Mouse (Mus musculus) ES-E14 (cell line): ENCODE data around the gene Tsga10ip. TPM values are rescaled to one million over a fixed set of nuclear protein-coding genes. Genes with fewer than 3 reads are reported as not detected.

Source experiments
- DNase-seq: peaks from one replicate; pipeline ENCODE4 v3.0.0-alpha.2; 2013; ENCODE audit warnings: low read depth, low spot score
- H3K27ac ChIP-seq: 2 replicates; pipeline ENCODE4 v1.5.1; 2012; ENCODE audit warnings: low read depth, mild to moderate bottlenecking, low read length, moderate library complexity, mixed read lengths; ENCODE audit not compliant: poor library complexity, insufficient read depth, severe bottlenecking
- H3K36me3 ChIP-seq: 2 replicates; pipeline ENCODE4 v1.6.1; 2012; ENCODE audit warnings: mild to moderate bottlenecking, low read length, moderate library complexity, mixed read lengths; ENCODE audit not compliant: control insufficient read depth, poor library complexity, insufficient read depth, severe bottlenecking
- H3K4me1 ChIP-seq, 2 experiments: fragments of 150-350 bp in 1 of 2; sonication (generic) in 1 of 2; 2 replicates each; pipeline ENCODE4 v1.6.1; 2012; ENCODE audit warnings: low read length in 2 of 2, mild to moderate bottlenecking in 1 of 2, mixed read lengths in 1 of 2; ENCODE audit not compliant: control insufficient read depth in 2 of 2, insufficient read depth in 2 of 2, poor library complexity in 1 of 2
- H3K4me3 ChIP-seq, 2 experiments: fragments of 150-350 bp in 1 of 2; sonication (generic) in 1 of 2; 2 replicates each; pipeline ENCODE4 v1.5.1; 2012; ENCODE audit warnings: low read length in 2 of 2, low read depth in 1 of 2, mild to moderate bottlenecking in 1 of 2, mixed read lengths in 1 of 2; ENCODE audit not compliant: insufficient read depth in 1 of 2, poor library complexity in 1 of 2, severe bottlenecking in 1 of 2
- H3K9ac ChIP-seq: 2 replicates; pipeline ENCODE4 v1.6.1; 2012; ENCODE audit warnings: low read depth, mild to moderate bottlenecking, low read length, mixed read lengths; ENCODE audit not compliant: poor library complexity, insufficient read depth, severe bottlenecking
- H3K9me3 ChIP-seq: fragments of 150-350 bp; sonication (generic); 2 replicates; pipeline ENCODE4 v1.6.1; 2012; ENCODE audit warnings: low read depth, mild to moderate bottlenecking, low read length; ENCODE audit not compliant: control insufficient read depth, insufficient read depth
- CHD2 ChIP-seq: IDR thresholded peaks from 2 replicates; pipeline ENCODE4 v1.6.1; 2014; ENCODE audit warnings: mild to moderate bottlenecking, low read depth, low read length, inconsistent platforms
- HCFC1 ChIP-seq: IDR thresholded peaks from 2 replicates; pipeline ENCODE4 v1.6.1; 2012; ENCODE audit warnings: low read length, inconsistent platforms, borderline replicate concordance; ENCODE audit not compliant: insufficient read depth
- MAFK ChIP-seq: IDR thresholded peaks from 2 replicates; pipeline ENCODE4 v1.6.1; 2014; ENCODE audit warnings: mild to moderate bottlenecking, low read depth, low read length, inconsistent platforms; ENCODE audit not compliant: insufficient read depth
- ZC3H11A ChIP-seq: IDR thresholded peaks from 2 replicates; pipeline ENCODE4 v1.6.1; 2012; ENCODE audit warnings: low read depth, mild to moderate bottlenecking, inconsistent platforms, low read length, borderline replicate concordance
- ZNF384 ChIP-seq: IDR thresholded peaks from 2 replicates; pipeline ENCODE4 v1.6.1; 2012; ENCODE audit warnings: low read depth, low read length, inconsistent platforms
- in situ Hi-C, 2 experiments: fragments of 600-800 bp; cut with MboI; formaldehyde crosslinking; loops; one replicate each; pipeline ENCODE4 v1.15.1; 2025; ENCODE audit warnings: low sequenced_read_pairs in 2 of 2, inconsistent platforms in 1 of 2; ENCODE audit not compliant: unreplicated experiment in 2 of 2
- total RNA-seq: library from RNA; depleted of rRNA; stranded (reverse); fragments of 300-350 nt; gene quantifications from 2 replicates; pipeline ENCODE4 v1.2.3, GENCODE M21; 2012

The Tsga10ip gene
- total RNA-seq, 1 experiment, result 1.5 TPM

DNA sequence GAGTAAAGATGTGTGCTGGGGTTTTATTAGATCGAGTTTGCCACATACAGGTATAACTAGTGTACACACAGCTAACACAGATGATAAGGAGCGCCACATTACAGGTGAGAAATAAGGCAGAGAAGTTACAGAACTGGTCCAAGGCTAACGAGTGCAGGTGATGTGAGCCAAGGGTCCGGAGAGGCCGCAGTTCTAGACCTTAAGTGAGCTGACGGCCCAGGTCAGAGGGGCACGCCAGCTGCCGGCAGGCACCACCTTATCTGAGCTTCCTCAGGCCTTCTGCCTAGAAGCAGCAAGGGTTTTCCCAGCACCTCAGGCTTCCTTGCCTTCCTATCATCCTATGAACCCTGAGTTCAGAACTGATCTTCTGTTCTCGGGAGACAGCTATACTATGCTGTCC lies 17.3 kb upstream of the Tsga10ip start:
- Histone ChIP-seq H3K9ac (no peak overlapping the region), H3K9me3 (no peaks in the 10 kb centered on the region), H3K4me3 (no peak overlapping the region), H3K27ac (no peak overlapping the region), H3K36me3 (peaks cover 10% of the 10 kb centered on the region; the same call in 1 of the 2 replicates), H3K4me1 (peaks cover 3 to 6% of the 10 kb centered on the region in 2 experiments; a peak in 2 of 4 replicates)
- TF ChIP-seq HCFC1, result no peak
- no peak for TF ChIP-seq ZC3H11A
- no peak for TF ChIP-seq CHD2
- no peak for TF ChIP-seq MAFK
- TF ChIP-seq ZNF384, result no peak
- DNase-seq, result no peak
- in situ Hi-C loops, result no loop called here

GRCm38 (mm10) chr19:5418750-5419466 lies 16.6 kb upstream of the Tsga10ip start:
- in situ Hi-C loops, result no loop called here
- TF ChIP-seq ZC3H11A, result no peak
- TF ChIP-seq CHD2, result no peak
- no peak for TF ChIP-seq ZNF384
- no peak for TF ChIP-seq HCFC1
- no peak for TF ChIP-seq MAFK
- no peak overlapping the region for H3K9ac ChIP-seq
- peaks cover 10% of the 10 kb centered on the region; the same call in 1 of the 2 replicates for H3K36me3 ChIP-seq
- H3K4me3 ChIP-seq, result no peak overlapping the region
- no peak for DNase-seq
- no peaks in the 10 kb centered on the region for H3K9me3 ChIP-seq
- H3K4me1 ChIP-seq, result peaks cover 3 to 5% of the 10 kb centered on the region in 2 experiments; a peak in 2 of 4 replicates
- H3K27ac ChIP-seq, result no peak overlapping the region

GRCm38 (mm10) chr19:5414534-5414957 lies 12.2 kb upstream of the Tsga10ip start:
- TF ChIP-seq ZNF384 (no peak), MAFK (no peak), ZC3H11A (no peak), CHD2 (no peak), HCFC1 (no peak)
- no peak overlapping the region for H3K4me3 ChIP-seq
- H3K27ac ChIP-seq, result no peak overlapping the region
- H3K9me3 ChIP-seq, result no peaks in the 10 kb centered on the region
- in situ Hi-C loops, result no loop called here
- no peak overlapping the region for H3K9ac ChIP-seq
- no peaks in the 10 kb centered on the region for H3K4me1 ChIP-seq
- H3K36me3 ChIP-seq, result no peaks in the 10 kb centered on the region
- DNase-seq, result no peak

- Histone ChIP-seq H3K4me3 (no peak overlapping the region), H3K36me3 (no peaks in the 10 kb centered on the region), H3K4me1 (peaks cover 0 to 3% of the 10 kb centered on the region in 2 experiments; a peak in 1 of 4 replicates), H3K9ac (no peak overlapping the region), H3K27ac (no peak overlapping the region), H3K9me3 (no peaks in the 10 kb centered on the region)
- in situ Hi-C loops, result no loop called here
- no peak for DNase-seq
- TF ChIP-seq ZC3H11A (no peak), MAFK (no peak)
Observed at GRCm38 (mm10) chr19:5413840-5414239, 11.5 kb upstream of the Tsga10ip start.

DNA sequence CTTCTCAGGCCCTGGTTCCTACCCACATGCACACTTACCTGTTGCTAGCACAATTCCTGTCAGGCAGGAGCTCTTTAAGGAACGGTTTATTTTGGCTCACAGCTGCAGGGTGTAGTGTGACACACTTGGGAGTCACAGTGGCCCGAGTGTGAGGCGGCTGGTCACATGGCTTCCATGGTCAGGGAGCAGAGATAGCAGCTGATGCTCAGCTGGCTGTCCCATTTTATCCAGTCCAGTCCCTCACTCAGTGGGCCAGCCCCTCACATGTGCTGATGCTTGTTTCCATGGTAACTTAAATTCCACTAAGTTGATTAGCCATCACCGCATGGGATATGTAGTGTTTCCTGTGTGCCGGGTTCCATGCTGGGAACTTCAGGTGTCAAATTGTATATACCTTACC lies 9.6 kb upstream of the Tsga10ip start:
- H3K27ac ChIP-seq, result no peak overlapping the region

More for the DNA sequence above, 9.6 kb upstream of the Tsga10ip start:
- no peak overlapping the region for H3K4me3 ChIP-seq
- no peaks in the 10 kb centered on the region for H3K9me3 ChIP-seq
- no peak overlapping the region for H3K9ac ChIP-seq
- no peak for TF ChIP-seq ZC3H11A
- no peak for TF ChIP-seq CHD2
- no peak for TF ChIP-seq MAFK
- no peak for TF ChIP-seq HCFC1
- TF ChIP-seq ZNF384, result no peak
- peaks cover 0 to 8% of the 10 kb centered on the region in 2 experiments; a peak in 1 of 4 replicates for H3K4me1 ChIP-seq
- DNase-seq, result no peak
- in situ Hi-C loops, result no loop called here
- no peaks in the 10 kb centered on the region for H3K36me3 ChIP-seq
